Mouse (Mus musculus) neural tube, embryonic 10.5 days (tissue): ENCODE results near the gene Ip6k1.
A peak's percentile ranks its signal among the peaks of the same experiment; 100 is the strongest.

Source experiments
- DNase-seq: peaks from one replicate; pipeline ENCODE4 v3.0.0-alpha.2; 2017; ENCODE audit warnings: low spot score; ENCODE audit errors: extremely low spot score

Gene Ip6k1

GRCm38 (mm10) chr9:108094998-108095411 is 92.7 kb downstream of the Ip6k1 start:
- DNase-seq, result no peak

GRCm38 (mm10) chr9:108095518-108095917 is 93.2 kb downstream of the Ip6k1 start:
- peak; percentile 61 for DNase-seq

GRCm38 (mm10) chr9:108095949-108096712 is 93.8 kb downstream of the Ip6k1 start:
- DNase-seq, result no peak
